Mouse (Mus musculus): ENCODE data around the gene Mlxipl. TPM values are rescaled to one million over a fixed set of nuclear protein-coding genes. Genes with fewer than 3 reads are reported as not detected.

The Mlxipl gene
- polyA plus RNA-seq, 1 experiment from 2014 or later = 1.6 TPM

DNA sequence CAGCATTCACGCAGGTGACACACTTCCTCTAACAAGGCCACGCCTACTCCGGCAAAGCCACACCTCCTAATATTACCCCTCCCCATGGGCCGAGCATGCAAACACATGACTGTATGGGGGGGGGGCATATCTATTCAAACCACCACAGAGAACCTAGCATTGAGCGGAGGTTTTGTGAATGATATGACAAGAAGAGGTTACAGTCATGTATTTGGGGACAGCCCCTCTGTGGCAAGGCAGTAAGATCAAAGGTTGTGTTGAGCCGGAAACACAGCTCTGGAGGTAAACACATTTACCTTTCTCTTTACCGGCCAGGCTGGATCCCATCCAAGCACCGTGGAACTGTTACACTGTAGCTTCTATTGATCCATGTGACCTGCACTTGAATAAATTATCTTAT is 25.6 kb downstream of the Mlxipl start:
- WGBS = 87% methylated on average over 8 of the region's 8 CpGs
- H3K36me3 ChIP-seq (ENCODE audit: control insufficient read depth, insufficient read depth, low read length) = no peaks in the 10 kb centered on the region
- ATAC-seq (ENCODE audit: low FRiP score) (no peak), DNase-seq (ENCODE audit: low spot score) (no peak)
- 0 out of 2 replicates have a peak, but pooled peaks cover 2% of the 10 kb centered on the region for H3K27me3 ChIP-seq (ENCODE audit: control insufficient read depth, insufficient read depth, low read length)
- H3K27ac ChIP-seq (ENCODE audit: low read depth, low read length) = no peak overlapping the region
- no peak overlapping the region for H3K4me3 ChIP-seq (ENCODE audit: low read depth, low read length)
- H3K9ac ChIP-seq (ENCODE audit: low read depth, low read length) = no peak overlapping the region
- no peaks in the 10 kb centered on the region for H3K9me3 ChIP-seq (ENCODE audit: control insufficient read depth, low read length)
- H3K4me1 ChIP-seq (replicated peaks; ENCODE audit: control insufficient read depth, insufficient read depth, low read length) = no peaks in the 10 kb centered on the region
- H3K4me2 ChIP-seq (replicated peaks; ENCODE audit: low read depth, low read length) = no peak overlapping the region

GRCm38 (mm10) chr5:135118589-135119081 is 28.9 kb downstream of the Mlxipl start:
- peak; percentile 69 for DNase-seq (ENCODE audit: low spot score)
- no peak overlapping the region for H3K4me3 ChIP-seq (ENCODE audit: low read depth, low read length)
- no peaks in the 10 kb centered on the region for H3K9me3 ChIP-seq (ENCODE audit: control insufficient read depth, low read length)
- no peak for ATAC-seq (ENCODE audit: low FRiP score)
- H3K9ac ChIP-seq (ENCODE audit: low read depth, low read length) = no peak overlapping the region
- no peak overlapping the region for H3K4me2 ChIP-seq (replicated peaks; ENCODE audit: low read depth, low read length)
- H3K36me3 ChIP-seq (ENCODE audit: control insufficient read depth, insufficient read depth, low read length) = no peaks in the 10 kb centered on the region
- peaks cover 5% of the 10 kb centered on the region; the same call in 1 of the 2 replicates for H3K27me3 ChIP-seq (ENCODE audit: control insufficient read depth, insufficient read depth, low read length)
- H3K27ac ChIP-seq (ENCODE audit: low read depth, low read length) = no peak overlapping the region
- H3K4me1 ChIP-seq (replicated peaks; ENCODE audit: control insufficient read depth, insufficient read depth, low read length) = no peaks in the 10 kb centered on the region
- 24% methylated on average over 6 of the region's 6 CpGs for WGBS

GRCm38 (mm10) chr5:135120753-135121152 is 31.1 kb downstream of the Mlxipl start:
- H3K4me1 ChIP-seq (replicated peaks; ENCODE audit: control insufficient read depth, insufficient read depth, low read length) = no peaks in the 10 kb centered on the region
- H3K36me3 ChIP-seq (ENCODE audit: control insufficient read depth, insufficient read depth, low read length) = no peaks in the 10 kb centered on the region
- H3K4me3 ChIP-seq (ENCODE audit: low read depth, low read length) = no peak overlapping the region
- H3K9ac ChIP-seq (ENCODE audit: low read depth, low read length) = no peak overlapping the region
- no peak overlapping the region for H3K27ac ChIP-seq (ENCODE audit: low read depth, low read length)
- H3K4me2 ChIP-seq (replicated peaks; ENCODE audit: low read depth, low read length) = no peak overlapping the region
- ATAC-seq (ENCODE audit: low FRiP score) (no peak), DNase-seq (ENCODE audit: low spot score) (no peak)
- H3K9me3 ChIP-seq (ENCODE audit: control insufficient read depth, low read length) = no peaks in the 10 kb centered on the region
- peaks cover 5% of the 10 kb centered on the region; the same call in 1 of the 2 replicates for H3K27me3 ChIP-seq (ENCODE audit: control insufficient read depth, insufficient read depth, low read length)
- 64% methylated on average over 4 of the region's 4 CpGs for WGBS

- Histone ChIP-seq H3K9ac (ENCODE audit: low read depth, low read length) (no peak overlapping the region), H3K36me3 (ENCODE audit: control insufficient read depth, insufficient read depth, low read length) (no peaks in the 10 kb centered on the region), H3K27ac (ENCODE audit: low read depth, low read length) (no peak overlapping the region), H3K27me3 (ENCODE audit: control insufficient read depth, insufficient read depth, low read length) (peaks cover 3% of the 10 kb centered on the region; the same call in 1 of the 2 replicates), H3K9me3 (ENCODE audit: control insufficient read depth, low read length) (no peaks in the 10 kb centered on the region), H3K4me3 (ENCODE audit: low read depth, low read length) (no peak overlapping the region), H3K4me2 (replicated peaks; ENCODE audit: low read depth, low read length) (no peak overlapping the region), H3K4me1 (replicated peaks; ENCODE audit: control insufficient read depth, insufficient read depth, low read length) (no peaks in the 10 kb centered on the region)
- ATAC-seq (ENCODE audit: low FRiP score) (no peak), DNase-seq (ENCODE audit: low spot score) (no peak)
- WGBS = 60% methylated on average over 6 of the region's 6 CpGs
Observed at GRCm38 (mm10) chr5:135126121-135126520, 36.4 kb downstream of the Mlxipl start.

- 77% methylated on average over 6 of the region's 6 CpGs for WGBS
- ATAC-seq (ENCODE audit: low FRiP score) = no peak
- peaks cover 4% of the 10 kb centered on the region for H3K27me3 ChIP-seq (ENCODE audit: control insufficient read depth, insufficient read depth, low read length)
Observed at GRCm38 (mm10) chr5:135127669-135128068, 38.0 kb downstream of the Mlxipl start.

GRCm38 (mm10) chr5:135129747-135130146 is 40.1 kb downstream of the Mlxipl start:
- no peaks in the 10 kb centered on the region for H3K9me3 ChIP-seq (ENCODE audit: control insufficient read depth, low read length)
- H3K27me3 ChIP-seq (ENCODE audit: control insufficient read depth, insufficient read depth, low read length) = peaks cover 24% of the 10 kb centered on the region
- H3K4me3 ChIP-seq (ENCODE audit: low read depth, low read length) = no peak overlapping the region
- H3K4me2 ChIP-seq (replicated peaks; ENCODE audit: low read depth, low read length) = no peak overlapping the region
- ATAC-seq (ENCODE audit: low FRiP score) (no peak), DNase-seq (ENCODE audit: low spot score) (no peak)
- H3K4me1 ChIP-seq (replicated peaks; ENCODE audit: control insufficient read depth, insufficient read depth, low read length) = no peaks in the 10 kb centered on the region
- no peak overlapping the region for H3K27ac ChIP-seq (ENCODE audit: low read depth, low read length)
- H3K9ac ChIP-seq (ENCODE audit: low read depth, low read length) = no peak overlapping the region
- 81% methylated on average over 4 of the region's 4 CpGs for WGBS
- H3K36me3 ChIP-seq (ENCODE audit: control insufficient read depth, insufficient read depth, low read length) = no peaks in the 10 kb centered on the region

More at GRCm38 (mm10) chr5:135127669-135128068, 38.0 kb downstream of the Mlxipl start:
- Histone ChIP-seq H3K9me3 (ENCODE audit: control insufficient read depth, low read length) (no peaks in the 10 kb centered on the region), H3K27ac (ENCODE audit: low read depth, low read length) (no peak overlapping the region), H3K9ac (ENCODE audit: low read depth, low read length) (no peak overlapping the region), H3K4me1 (replicated peaks; ENCODE audit: control insufficient read depth, insufficient read depth, low read length) (no peaks in the 10 kb centered on the region), H3K36me3 (ENCODE audit: control insufficient read depth, insufficient read depth, low read length) (no peaks in the 10 kb centered on the region), H3K4me2 (replicated peaks; ENCODE audit: low read depth, low read length) (no peak overlapping the region), H3K4me3 (ENCODE audit: low read depth, low read length) (no peak overlapping the region)
- DNase-seq (ENCODE audit: low spot score) = no peak

GRCm38 (mm10) chr5:135133736-135134405 is 44.2 kb downstream of the Mlxipl start:
- DNase-seq (ENCODE audit: low spot score) = peak; percentile 15
- no peak overlapping the region for H3K9ac ChIP-seq (ENCODE audit: low read depth, low read length)
- no peaks in the 10 kb centered on the region for H3K36me3 ChIP-seq (ENCODE audit: control insufficient read depth, insufficient read depth, low read length)
- 0 out of 2 replicates have a peak overlapping the region, but pooled peaks have one; percentile 3 for H3K4me2 ChIP-seq (replicated peaks; ENCODE audit: low read depth, low read length)
- H3K4me1 ChIP-seq (replicated peaks; ENCODE audit: control insufficient read depth, insufficient read depth, low read length) = no peaks in the 10 kb centered on the region
- peaks cover 24% of the 10 kb centered on the region for H3K27me3 ChIP-seq (ENCODE audit: control insufficient read depth, insufficient read depth, low read length)
- 5% methylated on average over 26 of the region's 26 CpGs for WGBS
- H3K27ac ChIP-seq (ENCODE audit: low read depth, low read length) = no peak overlapping the region
- no peak for ATAC-seq (ENCODE audit: low FRiP score)
- H3K9me3 ChIP-seq (ENCODE audit: control insufficient read depth, low read length) = no peaks in the 10 kb centered on the region
- no peak overlapping the region for H3K4me3 ChIP-seq (ENCODE audit: low read depth, low read length)

- no peaks in the 10 kb centered on the region for H3K36me3 ChIP-seq (ENCODE audit: control insufficient read depth, insufficient read depth, low read length)
- no peak overlapping the region for H3K27ac ChIP-seq (ENCODE audit: low read depth, low read length)
- ATAC-seq (ENCODE audit: low FRiP score) = 0 out of 2 replicates have a peak, but pooled peaks have one; percentile 35
- WGBS = 8% methylated on average over 8 of the region's 8 CpGs
- 0 out of 2 replicates have a peak overlapping the region, but pooled peaks have one; percentile 3 for H3K4me2 ChIP-seq (replicated peaks; ENCODE audit: low read depth, low read length)
- no peaks in the 10 kb centered on the region for H3K4me1 ChIP-seq (replicated peaks; ENCODE audit: control insufficient read depth, insufficient read depth, low read length)
- no peaks in the 10 kb centered on the region for H3K9me3 ChIP-seq (ENCODE audit: control insufficient read depth, low read length)
- peak; percentile 69 for DNase-seq (ENCODE audit: low spot score)
- H3K27me3 ChIP-seq (ENCODE audit: control insufficient read depth, insufficient read depth, low read length) = peaks cover 24% of the 10 kb centered on the region
- H3K4me3 ChIP-seq (ENCODE audit: low read depth, low read length) = no peak overlapping the region
- no peak overlapping the region for H3K9ac ChIP-seq (ENCODE audit: low read depth, low read length)
Observed at GRCm38 (mm10) chr5:135134534-135134933, 44.8 kb downstream of the Mlxipl start.

DNA sequence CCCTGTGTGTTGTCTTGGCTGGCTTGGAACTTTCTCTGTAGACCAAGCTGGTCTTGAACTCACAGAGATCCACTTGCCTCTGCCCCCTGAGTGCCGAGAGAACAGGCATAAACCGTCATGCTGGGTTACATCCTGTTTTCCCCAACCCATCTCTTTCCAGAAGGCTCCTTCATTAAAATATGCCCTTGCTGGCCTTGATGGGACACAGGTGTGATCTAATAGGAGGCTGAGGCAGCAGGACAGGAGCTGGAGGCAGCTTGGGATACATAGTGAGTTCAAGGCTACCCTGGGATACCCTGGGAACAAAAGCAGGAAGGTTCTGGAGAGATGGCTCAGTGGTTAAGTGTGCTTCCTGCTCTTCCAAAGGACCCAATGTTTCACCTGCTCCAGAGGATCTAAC is 50.2 kb downstream of the Mlxipl start:
- no peaks in the 10 kb centered on the region for H3K36me3 ChIP-seq (ENCODE audit: control insufficient read depth, insufficient read depth, low read length)
- no peaks in the 10 kb centered on the region for H3K4me1 ChIP-seq (replicated peaks; ENCODE audit: control insufficient read depth, insufficient read depth, low read length)
- WGBS = 74% methylated on average over 2 of the region's 2 CpGs
- no peak overlapping the region for H3K4me3 ChIP-seq (ENCODE audit: low read depth, low read length)
- no peaks in the 10 kb centered on the region for H3K27me3 ChIP-seq (ENCODE audit: control insufficient read depth, insufficient read depth, low read length)
- H3K9ac ChIP-seq (ENCODE audit: low read depth, low read length) = no peak overlapping the region
- DNase-seq (ENCODE audit: low spot score) (no peak), ATAC-seq (ENCODE audit: low FRiP score) (no peak)
- H3K9me3 ChIP-seq (ENCODE audit: control insufficient read depth, low read length) = no peaks in the 10 kb centered on the region
- no peak overlapping the region for H3K4me2 ChIP-seq (replicated peaks; ENCODE audit: low read depth, low read length)
- no peak overlapping the region for H3K27ac ChIP-seq (ENCODE audit: low read depth, low read length)
